Mouse (Mus musculus) MEL (cell line): ENCODE data around the gene H2-Eb1.

Source experiments
- BHLHE40 ChIP-seq: IDR thresholded peaks from 2 replicates; pipeline ENCODE4 v1.6.1; 2012; ENCODE audit warnings: low read depth, mild to moderate bottlenecking, inconsistent platforms, low read length, improper control_type of control experiment, borderline replicate concordance
- CTCF ChIP-seq, 3 experiments: IDR thresholded peaks in 2 of 3; conservative IDR thresholded peaks in 1 of 3; 2 replicates each; pipeline ENCODE4 v1.5.1; 2011 to 2012; ENCODE audit warnings: low read length in 3 of 3, low read depth in 2 of 3, mild to moderate bottlenecking in 2 of 3, improper control_type of control experiment in 1 of 3, inconsistent platforms in 1 of 3, mixed read lengths in 1 of 3, moderate library complexity in 1 of 3; ENCODE audit not compliant: control insufficient read depth in 1 of 3, insufficient read depth in 1 of 3, poor library complexity in 1 of 3, severe bottlenecking in 1 of 3
- EP300 ChIP-seq, 2 experiments: IDR thresholded peaks; 2 replicates each; pipeline ENCODE4 v1.6.1; 2011; ENCODE audit warnings: improper control_type of control experiment in 2 of 2, low read length in 2 of 2, low read depth in 1 of 2, mild to moderate bottlenecking in 1 of 2
- GATA1 ChIP-seq: IDR thresholded peaks from 2 replicates; pipeline ENCODE4 v1.6.1; 2011; ENCODE audit warnings: low read depth, low read length, improper control_type of control experiment
- MYC ChIP-seq: IDR thresholded peaks from 2 replicates; pipeline ENCODE4 v1.6.1; 2011; ENCODE audit warnings: low read depth, mild to moderate bottlenecking, low read length, improper control_type of control experiment, moderate library complexity
- NELFE ChIP-seq: IDR thresholded peaks from 2 replicates; pipeline ENCODE4 v1.6.1; 2011; ENCODE audit warnings: low read depth, low read length, improper control_type of control experiment
- NRF1 ChIP-seq: IDR thresholded peaks from 2 replicates; pipeline ENCODE4 v1.6.1; 2014; ENCODE audit warnings: low read depth, mild to moderate bottlenecking, inconsistent platforms, low read length, improper control_type of control experiment, moderate library complexity; ENCODE audit not compliant: poor library complexity, insufficient read depth, severe bottlenecking
- POLR2A ChIP-seq, 2 experiments: IDR thresholded peaks; 2 replicates each; pipeline ENCODE4 v1.6.1; 2011 to 2012; ENCODE audit warnings: low read length in 2 of 2, mild to moderate bottlenecking in 2 of 2, control low read depth in 1 of 2, improper control_type of control experiment in 1 of 2, low read depth in 1 of 2, moderate library complexity in 1 of 2; ENCODE audit not compliant: control insufficient read depth in 1 of 2, insufficient read depth in 1 of 2, poor library complexity in 1 of 2
- RAD21 ChIP-seq: IDR thresholded peaks from 2 replicates; pipeline ENCODE4 v1.6.1; 2011; ENCODE audit warnings: mild to moderate bottlenecking, low read depth, low read length, improper control_type of control experiment
- RCOR1 ChIP-seq: IDR thresholded peaks from 2 replicates; pipeline ENCODE4 v1.6.1; 2012; ENCODE audit warnings: low read depth, mild to moderate bottlenecking, inconsistent platforms, low read length, improper control_type of control experiment
- SMC3 ChIP-seq: IDR thresholded peaks from 2 replicates; pipeline ENCODE4 v1.6.1; 2011; ENCODE audit warnings: low read depth, low read length, improper control_type of control experiment
- UBTF ChIP-seq: IDR thresholded peaks from 2 replicates; pipeline ENCODE4 v1.6.1; 2012; ENCODE audit warnings: low read depth, mild to moderate bottlenecking, inconsistent platforms, low read length, improper control_type of control experiment, moderate library complexity, borderline replicate concordance; ENCODE audit not compliant: insufficient read depth

DNA sequence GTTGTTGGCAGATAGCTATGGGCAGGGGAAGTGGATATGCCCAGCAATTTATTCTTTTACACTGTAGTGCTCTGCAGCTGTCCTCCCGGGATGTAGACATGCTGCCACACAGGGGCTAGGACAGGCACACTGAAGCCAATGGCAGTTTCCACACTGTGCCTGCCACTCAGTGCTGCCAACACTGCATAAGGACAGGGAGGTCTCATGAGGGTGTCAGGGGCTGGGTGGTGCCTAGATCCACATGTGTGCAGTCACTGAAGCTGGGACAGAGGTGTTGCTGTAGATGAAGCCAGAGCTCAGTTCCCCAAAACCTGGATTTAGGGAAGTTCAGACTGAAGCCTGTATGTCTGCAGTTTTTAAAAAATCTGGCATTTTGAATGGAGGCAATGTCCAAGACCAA, 6.5 kb downstream of the H2-Eb1 start:
- TF ChIP-seq NELFE = no peak
- TF ChIP-seq UBTF = no peak
- TF ChIP-seq GATA1 = no peak
- TF ChIP-seq CTCF (IDR thresholded peaks at IDR 0.05 in 2 of 3, conservative IDR thresholded peaks at IDR 0.05 in 1 of 3; ENCODE audit: control insufficient read depth in 1 of 3, insufficient read depth in 1 of 3, low read depth in 2 of 3, low read length in 3 of 3, poor library complexity in 1 of 3, severe bottlenecking in 1 of 3) = no peak
- no peak for TF ChIP-seq MYC
- no peak for TF ChIP-seq NRF1
- TF ChIP-seq RCOR1 = no peak
- no peak for TF ChIP-seq EP300 (IDR thresholded peaks at IDR 0.05; ENCODE audit: low read depth in 1 of 2, low read length in 2 of 2)
- no peak for TF ChIP-seq RAD21
- no peak for TF ChIP-seq SMC3
- TF ChIP-seq BHLHE40 = no peak
- no peak for TF ChIP-seq POLR2A (IDR thresholded peaks at IDR 0.05; ENCODE audit: control insufficient read depth in 1 of 2, insufficient read depth in 1 of 2, low read depth in 1 of 2, low read length in 2 of 2, poor library complexity in 1 of 2)
